Mouse (Mus musculus) lung, adult 18-20 months (tissue): ENCODE measurements around the gene Pik3r5.

ENCODE experiments used
- DNase-seq, 2 experiments: peaks; one replicate each; pipeline ENCODE4 v3.0.0; 2022; ENCODE audit warnings: mixed read lengths in 2 of 2

The Pik3r5 gene

GRCm38 (mm10) chr11:68486093-68486492 lies 54.2 kb downstream of the Pik3r5 start:
- no peak for DNase-seq

GRCm38 (mm10) chr11:68487720-68488119 lies 55.8 kb downstream of the Pik3r5 start:
- no peak for DNase-seq

GRCm38 (mm10) chr11:68488256-68488824 lies 56.4 kb downstream of the Pik3r5 start:
- no peak for DNase-seq

- DNase-seq, result no peak
These were observed 57.3 kb downstream of the Pik3r5 start for GRCm38 (mm10) chr11:68489236-68489635.

GRCm38 (mm10) chr11:68492592-68492991 lies 60.7 kb downstream of the Pik3r5 start:
- DNase-seq, result no peak

GRCm38 (mm10) chr11:68493760-68494159 lies 61.8 kb downstream of the Pik3r5 start:
- no peak for DNase-seq

- no peak for DNase-seq
These were observed 65.2 kb downstream of the Pik3r5 start for GRCm38 (mm10) chr11:68497081-68497480.

- DNase-seq, result no peak
These were observed 66.6 kb downstream of the Pik3r5 start for GRCm38 (mm10) chr11:68498517-68498916.

GRCm38 (mm10) chr11:68498999-68499699 lies 67.2 kb downstream of the Pik3r5 start:
- DNase-seq, result no peak

GRCm38 (mm10) chr11:68500949-68501350 lies 69.0 kb downstream of the Pik3r5 start:
- no peak for DNase-seq

GRCm38 (mm10) chr11:68502408-68502807 lies 70.5 kb downstream of the Pik3r5 start:
- no peak for DNase-seq

- DNase-seq, result peak; percentile 24 to 51
These were observed 71.1 kb downstream of the Pik3r5 start, which contains the start of gene Pik3r6 for GRCm38 (mm10) chr11:68502902-68503629. Pik3r6 (plus strand) TSS chr11:68503019.

- DNase-seq, result no peak
These were observed 73.0 kb downstream of the Pik3r5 start for GRCm38 (mm10) chr11:68504913-68505312.

GRCm38 (mm10) chr11:68507246-68507645 lies 75.3 kb downstream of the Pik3r5 start:
- no peak for DNase-seq

- no peak for DNase-seq
These were observed 76.7 kb downstream of the Pik3r5 start for GRCm38 (mm10) chr11:68508619-68509018.

- DNase-seq, result no peak
These were observed 77.3 kb downstream of the Pik3r5 start for GRCm38 (mm10) chr11:68509194-68509593.

GRCm38 (mm10) chr11:68513969-68514368 lies 82.0 kb downstream of the Pik3r5 start:
- DNase-seq, result no peak

GRCm38 (mm10) chr11:68519362-68519761 lies 87.4 kb downstream of the Pik3r5 start:
- no peak for DNase-seq

- no peak for DNase-seq
These were observed 87.9 kb downstream of the Pik3r5 start for GRCm38 (mm10) chr11:68519815-68520214.

- no peak for DNase-seq
These were observed 88.5 kb downstream of the Pik3r5 start for GRCm38 (mm10) chr11:68520439-68520838.

GRCm38 (mm10) chr11:68521352-68521751 lies 89.4 kb downstream of the Pik3r5 start:
- DNase-seq, result no peak

- DNase-seq, result no peak
These were observed 94.5 kb downstream of the Pik3r5 start for GRCm38 (mm10) chr11:68526441-68526840.

- peak; percentile 39 to 47 for DNase-seq
These were observed 99.3 kb downstream of the Pik3r5 start for GRCm38 (mm10) chr11:68531066-68531806.
